Mouse (Mus musculus) right cerebral cortex, postnatal 10 days (tissue): ENCODE data around the gene Ica1.
A peak's percentile ranks its signal among the peaks of the same experiment; 100 is the strongest.

Source experiments
- DNase-seq, 2 experiments: peaks; one replicate each; pipeline ENCODE4 v3.0.0; 2021; ENCODE audit warnings: low spot score in 2 of 2

Gene Ica1

GRCm38 (mm10) chr6:8778296-8778649 lies at the start of gene Ica1:
Gene Ica1, minus strand, starts transcription at chr6:8778488.
- DNase-seq: peak; percentile 44 to 58

GRCm38 (mm10) chr6:8819866-8820265 lies 41.6 kb upstream of the Ica1 start:
- DNase-seq: no peak

- no peak for DNase-seq
These were observed 36.2 kb upstream of the Ica1 start for GRCm38 (mm10) chr6:8814332-8815002.

- DNase-seq: no peak
These were observed 24.4 kb upstream of the Ica1 start for GRCm38 (mm10) chr6:8802561-8803150.

- DNase-seq: no peak
These were observed 14.1 kb upstream of the Ica1 start for GRCm38 (mm10) chr6:8792385-8792784.

GRCm38 (mm10) chr6:8791781-8792180 lies 13.5 kb upstream of the Ica1 start:
- DNase-seq: no peak

GRCm38 (mm10) chr6:8780618-8781017 lies 2.3 kb upstream of the Ica1 start:
- DNase-seq: no peak

- peak; percentile 80 to 82 for DNase-seq
These were observed 635 bp downstream of the Ica1 start for GRCm38 (mm10) chr6:8777411-8778295.

GRCm38 (mm10) chr6:8771539-8771938 lies 6.7 kb downstream of the Ica1 start:
- DNase-seq: no peak

- no peak for DNase-seq
These were observed 7.9 kb downstream of the Ica1 start for GRCm38 (mm10) chr6:8770341-8770740.

GRCm38 (mm10) chr6:8769803-8770202 lies 8.5 kb downstream of the Ica1 start:
- no peak for DNase-seq

GRCm38 (mm10) chr6:8766652-8767051 lies 11.6 kb downstream of the Ica1 start:
- no peak for DNase-seq

- DNase-seq: no peak
These were observed 12.5 kb downstream of the Ica1 start for GRCm38 (mm10) chr6:8765801-8766200.

- DNase-seq: no peak
These were observed 13.2 kb downstream of the Ica1 start for GRCm38 (mm10) chr6:8765064-8765463.

- no peak for DNase-seq
These were observed 17.5 kb downstream of the Ica1 start for GRCm38 (mm10) chr6:8760708-8761294.

GRCm38 (mm10) chr6:8759901-8760300 lies 18.4 kb downstream of the Ica1 start:
- no peak for DNase-seq

GRCm38 (mm10) chr6:8755760-8756276 lies 22.5 kb downstream of the Ica1 start:
- no peak for DNase-seq

GRCm38 (mm10) chr6:8754486-8754885 lies 23.8 kb downstream of the Ica1 start:
- DNase-seq: no peak

GRCm38 (mm10) chr6:8753723-8754036 lies 24.6 kb downstream of the Ica1 start:
- no peak for DNase-seq

- no peak for DNase-seq
These were observed 25.1 kb downstream of the Ica1 start for GRCm38 (mm10) chr6:8752984-8753722.

GRCm38 (mm10) chr6:8744886-8745285 lies 33.4 kb downstream of the Ica1 start:
- DNase-seq: no peak
